Mouse (Mus musculus) hindbrain, embryonic 10.5 days (tissue): ENCODE data around the gene Ldlrap1. TPM values are rescaled to one million over a fixed set of nuclear protein-coding genes. Genes with fewer than 3 reads are reported as not detected.

ENCODE experiments used
- DNase-seq: peaks from one replicate; pipeline ENCODE4 v3.0.0-alpha.2; 2017; ENCODE audit warnings: low spot score
- H3K27ac ChIP-seq: fragments of 300-500 bp; sonication (generic); 2 replicates; pipeline ENCODE4 v1.5.1; 2016; ENCODE audit warnings: mild to moderate bottlenecking, moderate library complexity
- H3K27me3 ChIP-seq: fragments of 300-500 bp; sonication (generic); 2 replicates; pipeline ENCODE4 v1.6.1; 2016; ENCODE audit warnings: mild to moderate bottlenecking; ENCODE audit not compliant: poor library complexity, insufficient read depth, severe bottlenecking
- H3K36me3 ChIP-seq: fragments of 300-500 bp; sonication (generic); 2 replicates; pipeline ENCODE4 v1.6.1; 2016; ENCODE audit warnings: mild to moderate bottlenecking, moderate library complexity
- H3K4me1 ChIP-seq: fragments of 300-500 bp; sonication (generic); replicated peaks from 2 replicates; pipeline ENCODE4 v1.6.1; 2016; ENCODE audit warnings: mild to moderate bottlenecking
- H3K4me3 ChIP-seq: fragments of 300-500 bp; sonication (generic); 2 replicates; pipeline ENCODE4 v1.5.1; 2016; ENCODE audit warnings: mild to moderate bottlenecking, moderate library complexity
- H3K9me3 ChIP-seq: fragments of 300-500 bp; sonication (generic); 2 replicates; pipeline ENCODE4 v1.6.1; 2016; ENCODE audit warnings: mild to moderate bottlenecking, moderate library complexity
- WGBS: fragments of 180-500 bp; shearing (Covaris S2); methylation state at CpG from one replicate; pipeline ENCODE4 v1.1.7; 2016; 5-methylcytosine and 5-hydroxymethylcytosine counted together
- polyA plus RNA-seq: library from polyadenylated mRNA; unstranded; fragments of >200 nt; fragmentation: Nextera tagmentation; extraction: Ambion mirVana; gene quantifications from 2 replicates; pipeline ENCODE4 v1.2.1, GENCODE M21; 2016

The Ldlrap1 gene
- polyA plus RNA-seq, 1 experiment from 2014 or later = 9.7 TPM

DNA sequence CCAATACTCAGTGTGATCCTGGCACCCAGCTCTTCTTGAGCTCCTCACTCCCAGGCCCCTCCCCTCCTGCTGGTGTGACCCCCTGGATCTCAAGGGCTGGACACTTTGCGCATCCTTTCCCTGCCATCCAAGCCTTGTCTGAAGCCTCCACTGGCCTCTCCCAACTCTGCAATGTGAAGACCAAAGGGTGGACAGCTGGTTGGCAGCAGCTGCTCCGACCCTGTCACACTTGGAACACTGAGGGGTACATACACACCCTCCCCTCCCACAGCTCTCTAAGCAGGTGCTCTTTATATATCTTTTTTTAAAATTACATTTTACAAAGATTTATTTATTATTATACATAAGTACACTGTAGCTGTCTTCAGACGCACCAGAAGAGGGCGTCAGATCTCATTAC, 27.6 kb downstream of the Ldlrap1 start:
- Histone ChIP-seq H3K4me3 (no peak overlapping the region), H3K27me3 (peaks cover 15% of the 10 kb centered on the region; the same call in 1 of the 2 replicates), H3K4me1 (peaks cover 68% of the 10 kb centered on the region), H3K9me3 (no peaks in the 10 kb centered on the region), H3K27ac (no peak overlapping the region), H3K36me3 (0 out of 2 replicates have a peak, but pooled peaks cover 2% of the 10 kb centered on the region)
- WGBS = 87% methylated on average over 4 of the region's 4 CpGs
- no peak for DNase-seq

DNA sequence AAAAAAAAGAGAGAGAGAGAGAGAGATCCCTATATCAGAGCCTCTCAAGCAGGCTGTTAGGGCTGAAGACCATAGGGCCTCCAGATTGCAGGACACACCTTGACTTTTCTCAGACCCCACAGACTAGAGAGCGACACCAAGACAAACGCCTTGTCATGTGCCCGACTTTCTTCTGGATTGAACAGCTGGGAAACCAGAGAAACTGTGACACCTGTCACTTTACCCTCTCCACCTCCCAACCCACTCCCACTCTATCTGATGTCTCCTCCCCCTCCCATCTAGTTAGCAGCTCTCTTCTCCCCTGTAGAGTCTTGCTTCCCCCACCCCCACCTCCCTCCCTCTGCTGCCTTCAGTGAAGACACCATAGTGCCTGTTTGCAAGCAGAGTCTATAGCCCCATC, 28.3 kb downstream of the Ldlrap1 start:
- Histone ChIP-seq H3K9me3 (no peaks in the 10 kb centered on the region), H3K4me3 (no peak overlapping the region), H3K4me1 (peaks cover 67% of the 10 kb centered on the region), H3K36me3 (0 out of 2 replicates have a peak, but pooled peaks cover 2% of the 10 kb centered on the region), H3K27ac (no peak overlapping the region), H3K27me3 (peaks cover 15% of the 10 kb centered on the region; the same call in 1 of the 2 replicates)
- no peak for DNase-seq
- 91% methylated on average over 3 of the region's 3 CpGs for WGBS

GRCm38 (mm10) chr4:134737365-134737910, 30.4 kb downstream of the Ldlrap1 start:
- Histone ChIP-seq H3K27me3 (peaks cover 15% of the 10 kb centered on the region; the same call in 1 of the 2 replicates), H3K27ac (no peak overlapping the region), H3K9me3 (no peaks in the 10 kb centered on the region), H3K4me3 (no peak overlapping the region), H3K4me1 (peaks cover 60% of the 10 kb centered on the region), H3K36me3 (0 out of 2 replicates have a peak, but pooled peaks cover 2% of the 10 kb centered on the region)
- no peak for DNase-seq
- WGBS = 60% methylated on average over 14 of the region's 14 CpGs

DNA sequence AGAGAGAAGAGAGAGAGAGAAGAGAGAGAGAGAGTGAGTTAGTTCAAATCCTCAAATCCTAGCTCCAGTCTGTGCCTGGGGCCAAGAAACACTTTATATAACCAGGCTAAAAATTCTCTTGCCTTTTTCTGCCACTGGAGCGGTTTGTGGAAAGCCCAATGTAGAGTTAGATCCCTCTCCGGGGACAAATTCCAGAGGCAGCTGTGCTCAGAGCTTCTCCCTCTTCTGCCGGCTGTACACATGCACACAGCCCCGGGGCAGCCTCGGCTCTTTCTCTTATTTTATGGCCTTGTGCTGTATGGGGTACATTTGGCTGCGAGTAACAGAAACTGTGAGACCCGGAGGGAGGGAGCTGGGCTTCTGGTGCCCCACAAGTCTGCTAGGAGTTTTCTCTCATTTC, 31.7 kb downstream of the Ldlrap1 start:
- H3K4me1 ChIP-seq = peaks cover 53% of the 10 kb centered on the region
- no peak overlapping the region for H3K4me3 ChIP-seq
- H3K27me3 ChIP-seq = peaks cover 21% of the 10 kb centered on the region
- no peak overlapping the region for H3K27ac ChIP-seq
- DNase-seq = no peak
- H3K36me3 ChIP-seq = no peaks in the 10 kb centered on the region
- 71% methylated on average over 7 of the region's 7 CpGs for WGBS
- no peaks in the 10 kb centered on the region for H3K9me3 ChIP-seq

DNA sequence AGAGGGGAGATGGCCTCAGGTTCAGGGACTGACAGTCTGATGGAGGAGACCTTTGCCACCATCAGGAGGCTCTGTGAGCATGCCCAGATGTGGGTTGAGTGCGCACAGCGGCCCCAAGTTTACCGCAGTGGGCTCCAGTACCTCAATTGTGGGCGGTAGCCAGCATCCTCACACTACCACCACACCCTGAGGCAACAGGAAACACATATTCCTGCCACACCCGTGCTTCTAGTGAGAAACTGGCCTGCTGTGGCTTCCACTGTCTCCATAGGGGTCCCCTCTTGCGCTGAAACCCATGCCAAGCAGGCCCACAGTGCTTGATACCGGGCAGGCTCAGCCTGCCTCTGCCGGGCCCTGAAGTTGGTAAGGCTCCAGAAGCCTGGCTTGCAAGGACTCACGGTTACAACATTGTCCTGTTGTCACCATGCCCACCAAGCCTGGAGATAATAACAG, 33.2 kb downstream of the Ldlrap1 start:
- H3K9me3 ChIP-seq = no peaks in the 10 kb centered on the region
- no peak for DNase-seq
- H3K4me1 ChIP-seq = peaks cover 61% of the 10 kb centered on the region
- H3K36me3 ChIP-seq = no peaks in the 10 kb centered on the region
- 46% methylated on average over 9 of the region's 9 CpGs for WGBS
- peaks cover 32% of the 10 kb centered on the region for H3K27me3 ChIP-seq
- peak overlapping the region; percentile 75 for H3K27ac ChIP-seq
- H3K4me3 ChIP-seq = peak overlapping the region; percentile 26

DNA sequence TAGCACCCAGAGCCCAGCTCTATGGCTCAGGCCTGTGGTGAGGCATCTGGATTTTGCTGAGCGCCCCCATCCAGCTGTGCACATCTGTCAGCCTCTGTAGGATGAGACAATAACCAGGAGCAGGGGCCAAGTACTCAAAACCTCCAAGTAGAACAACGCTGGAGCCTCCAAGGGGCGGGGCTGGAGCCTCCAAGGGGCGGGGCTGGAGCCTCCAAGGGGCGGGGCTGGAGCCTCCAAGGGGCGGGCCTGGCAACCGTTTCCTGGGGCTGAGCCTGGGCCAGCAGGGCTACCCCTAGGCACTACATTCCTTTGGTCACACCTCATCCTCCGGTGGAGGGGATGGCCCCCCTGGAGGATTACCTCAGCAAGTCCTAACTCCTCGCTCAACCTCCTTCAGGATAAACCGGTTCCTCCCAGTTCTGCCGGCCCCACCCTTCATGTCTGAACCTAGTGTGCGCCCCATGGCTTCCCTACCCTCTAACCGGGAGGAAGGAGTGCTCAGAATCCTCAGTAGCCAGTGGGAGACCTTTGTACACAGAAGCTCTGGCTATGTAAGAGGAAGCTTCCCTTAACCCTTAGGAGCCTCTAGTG, 33.7 kb downstream of the Ldlrap1 start:
- H3K4me1 ChIP-seq = peaks cover 66% of the 10 kb centered on the region

GRCm38 (mm10) chr4:134733371-134733770, 34.5 kb downstream of the Ldlrap1 start:
- Histone ChIP-seq H3K4me3 (no peak overlapping the region), H3K36me3 (no peaks in the 10 kb centered on the region), H3K27me3 (peaks cover 34% of the 10 kb centered on the region), H3K9me3 (no peaks in the 10 kb centered on the region), H3K27ac (no peak overlapping the region), H3K4me1 (peaks cover 70% of the 10 kb centered on the region)
- DNase-seq = no peak
- WGBS = 62% methylated on average over 9 of the region's 9 CpGs

More for the DNA sequence above, 33.7 kb downstream of the Ldlrap1 start:
- Histone ChIP-seq H3K27me3 (peaks cover 35% of the 10 kb centered on the region), H3K4me3 (peak overlapping the region; percentile 26), H3K9me3 (no peaks in the 10 kb centered on the region), H3K36me3 (no peaks in the 10 kb centered on the region), H3K27ac (peak overlapping the region; percentile 75)
- WGBS = 7% methylated on average over 13 of the region's 13 CpGs
- DNase-seq = peak; percentile 58

DNA sequence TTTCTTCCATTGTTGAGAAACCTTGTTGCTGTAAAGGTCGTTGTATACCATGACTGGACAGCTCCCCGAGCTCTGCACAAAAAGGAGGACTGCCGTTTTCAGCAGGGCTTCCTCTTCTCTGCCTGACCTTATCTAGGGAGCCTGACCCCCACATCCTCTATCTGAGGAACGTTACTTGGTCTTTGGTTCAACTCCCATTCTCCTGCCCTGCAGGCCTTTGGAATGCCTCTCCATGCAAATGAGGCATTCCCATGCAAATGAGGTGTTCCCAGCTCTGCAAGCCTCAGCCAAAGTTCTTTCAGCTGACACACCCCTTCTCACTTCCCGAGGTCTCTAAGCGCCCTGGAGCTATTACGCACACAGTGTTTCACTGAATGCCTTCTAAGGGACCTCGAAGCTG, 37.7 kb downstream of the Ldlrap1 start:
- Histone ChIP-seq H3K9me3 (no peaks in the 10 kb centered on the region), H3K27ac (peak overlapping the region; percentile 40; the same call in 1 of the 2 replicates), H3K36me3 (no peaks in the 10 kb centered on the region), H3K27me3 (peaks cover 24% of the 10 kb centered on the region), H3K4me3 (no peak overlapping the region; the same call in 1 of the 2 replicates), H3K4me1 (peaks cover 47% of the 10 kb centered on the region)
- 2% methylated on average over 8 of the region's 8 CpGs for WGBS
- no peak for DNase-seq

DNA sequence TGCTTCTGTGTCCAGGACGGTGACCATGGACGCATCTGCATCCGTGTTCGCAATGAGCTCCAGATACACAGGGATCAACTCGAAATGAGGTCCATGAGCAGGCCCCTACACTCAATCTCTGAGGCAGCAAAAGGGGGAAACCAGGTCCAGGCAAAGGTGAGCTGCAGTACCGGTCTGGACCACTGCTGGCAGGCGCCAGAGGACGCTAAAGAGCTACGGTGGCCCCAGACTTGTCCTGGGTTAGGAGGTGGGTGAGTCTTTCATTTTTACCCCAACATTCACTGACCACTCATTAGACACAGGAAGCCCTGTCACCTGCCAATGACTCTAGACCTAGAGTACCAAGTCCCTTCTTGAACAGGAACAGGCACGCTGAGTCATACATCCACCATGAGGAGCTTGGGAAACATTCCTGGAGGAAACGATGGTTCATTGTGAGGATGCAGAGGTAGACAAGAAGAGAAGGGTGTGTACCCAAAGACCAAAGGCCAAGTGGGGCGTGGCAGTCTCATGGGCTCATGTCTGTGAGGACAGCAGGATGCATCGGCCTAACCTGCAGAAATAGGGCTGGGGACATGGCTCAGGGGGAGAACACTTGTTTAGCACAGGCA, 42.0 kb downstream of the Ldlrap1 start:
- DNase-seq = no peak
- H3K27ac ChIP-seq = no peak overlapping the region
- WGBS = 70% methylated on average over 13 of the region's 13 CpGs
- peaks cover 18% of the 10 kb centered on the region for H3K27me3 ChIP-seq
- no peaks in the 10 kb centered on the region for H3K9me3 ChIP-seq
- peaks cover 26% of the 10 kb centered on the region for H3K4me1 ChIP-seq
- no peaks in the 10 kb centered on the region for H3K36me3 ChIP-seq
- no peak overlapping the region for H3K4me3 ChIP-seq

DNA sequence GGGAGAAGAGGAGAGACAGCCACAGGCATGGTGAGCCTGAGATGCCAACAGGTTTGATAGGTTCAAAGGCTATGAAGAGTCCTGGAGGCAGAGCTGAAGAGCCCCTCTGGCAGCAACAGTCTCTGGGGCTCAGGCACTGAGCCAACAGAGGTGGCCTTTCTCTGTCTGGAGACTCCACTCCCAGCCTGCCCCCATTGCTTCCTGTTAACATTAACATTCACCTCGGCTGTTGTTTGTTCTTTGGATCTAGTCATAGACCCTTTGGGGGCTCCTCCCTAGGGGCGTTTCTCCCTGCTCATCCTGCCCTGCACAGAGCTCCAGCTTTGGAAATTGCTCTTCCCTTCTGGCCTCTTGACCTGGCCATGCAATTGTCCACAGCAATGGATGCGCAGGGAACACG, 42.9 kb downstream of the Ldlrap1 start:
- peak overlapping the region; percentile 18; the same call in 1 of the 2 replicates for H3K27ac ChIP-seq
- 68% methylated on average over 4 of the region's 4 CpGs for WGBS
- H3K4me1 ChIP-seq = peaks cover 21% of the 10 kb centered on the region
- no peaks in the 10 kb centered on the region for H3K9me3 ChIP-seq
- DNase-seq = no peak
- peaks cover 10% of the 10 kb centered on the region for H3K27me3 ChIP-seq
- H3K4me3 ChIP-seq = no peak overlapping the region
- no peaks in the 10 kb centered on the region for H3K36me3 ChIP-seq

- DNase-seq = no peak
- WGBS = 69% methylated on average over 3 of the region's 3 CpGs
- no peak overlapping the region for H3K4me3 ChIP-seq
Measured at GRCm38 (mm10) chr4:134723251-134723650, 44.6 kb downstream of the Ldlrap1 start.

GRCm38 (mm10) chr4:134721076-134721475, 46.7 kb downstream of the Ldlrap1 start:
- Histone ChIP-seq H3K4me1 (peaks cover 14% of the 10 kb centered on the region; the same call in 1 of the 2 replicates), H3K27me3 (no peaks in the 10 kb centered on the region), H3K27ac (no peak overlapping the region), H3K4me3 (no peak overlapping the region), H3K9me3 (no peaks in the 10 kb centered on the region), H3K36me3 (no peaks in the 10 kb centered on the region)
- no peak for DNase-seq
- 86% methylated on average over 6 of the region's 6 CpGs for WGBS

More at GRCm38 (mm10) chr4:134723251-134723650, 44.6 kb downstream of the Ldlrap1 start:
- no peaks in the 10 kb centered on the region for H3K9me3 ChIP-seq
- H3K4me1 ChIP-seq = peaks cover 8% of the 10 kb centered on the region
- no peak overlapping the region for H3K27ac ChIP-seq
- no peaks in the 10 kb centered on the region for H3K36me3 ChIP-seq
- H3K27me3 ChIP-seq = no peaks in the 10 kb centered on the region

DNA sequence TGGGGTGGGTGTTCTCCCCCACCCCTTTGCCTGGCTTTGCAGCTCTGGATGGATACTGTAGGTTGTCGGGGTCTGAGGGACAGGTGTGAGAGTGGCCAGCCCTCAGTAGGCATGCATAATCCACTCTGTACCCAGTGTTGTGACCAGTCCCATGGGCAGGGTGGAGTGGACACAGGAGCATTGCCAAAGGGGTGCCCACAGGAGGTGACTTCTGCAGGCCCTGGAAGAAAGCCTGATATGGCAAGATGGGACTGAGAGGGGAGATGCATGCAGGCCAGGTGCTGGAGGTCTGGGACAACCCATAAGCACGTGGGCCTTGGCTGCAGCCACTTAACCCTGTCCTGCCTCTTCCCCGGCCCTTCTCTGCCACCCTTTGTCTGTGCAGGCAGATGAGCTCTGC, 47.5 kb downstream of the Ldlrap1 start:
- DNase-seq = no peak
- no peak overlapping the region for H3K27ac ChIP-seq
- 69% methylated on average over 3 of the region's 3 CpGs for WGBS
- H3K36me3 ChIP-seq = no peaks in the 10 kb centered on the region
- H3K4me3 ChIP-seq = no peak overlapping the region
- no peaks in the 10 kb centered on the region for H3K9me3 ChIP-seq
- peaks cover 14% of the 10 kb centered on the region; the same call in 1 of the 2 replicates for H3K4me1 ChIP-seq
- H3K27me3 ChIP-seq = no peaks in the 10 kb centered on the region
